Mouse (Mus musculus) B cell, adult 2 months (primary cell): ENCODE measurements around the gene Pkp1.

Experiments
- DNase-seq, 2 experiments: peaks; one replicate each; pipeline ENCODE4 v3.0.0; 2022

The Pkp1 gene

DNA sequence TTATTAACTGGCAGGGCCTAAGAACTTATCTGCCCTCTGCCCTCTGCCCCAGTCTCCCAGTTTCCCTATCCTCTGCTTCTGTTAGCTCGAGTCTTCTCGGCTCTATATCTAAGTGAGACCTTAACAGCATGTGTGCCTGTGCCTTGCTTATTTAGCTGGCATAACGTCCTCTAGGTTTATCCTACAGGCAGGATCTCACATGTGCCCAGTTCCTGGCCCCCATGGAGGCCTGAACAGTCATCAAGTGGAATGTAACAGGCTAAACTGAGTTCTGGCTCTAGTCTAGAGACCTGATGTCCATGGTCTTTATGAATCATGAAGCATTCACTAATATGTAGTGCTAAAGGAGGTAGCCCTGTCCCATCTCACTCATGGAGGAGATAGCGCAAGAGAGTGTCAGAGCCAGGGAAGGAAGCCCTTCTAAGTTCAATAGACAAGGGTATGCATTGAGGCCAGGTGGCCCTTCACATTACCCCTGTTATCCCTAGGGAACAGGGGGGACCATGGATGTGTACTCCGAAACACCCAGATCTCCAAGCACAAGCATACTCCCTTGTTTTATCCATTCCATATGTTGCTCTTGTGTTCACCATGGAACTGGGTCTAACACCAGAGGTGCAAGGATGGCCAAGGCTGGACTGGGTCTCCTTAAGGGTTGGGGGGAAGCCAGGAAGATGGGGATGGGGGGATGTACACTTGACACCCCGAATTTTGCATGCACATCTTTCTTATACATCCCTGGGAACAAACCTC lies 64.2 kb downstream of the Pkp1 start:
- no peak for DNase-seq

DNA sequence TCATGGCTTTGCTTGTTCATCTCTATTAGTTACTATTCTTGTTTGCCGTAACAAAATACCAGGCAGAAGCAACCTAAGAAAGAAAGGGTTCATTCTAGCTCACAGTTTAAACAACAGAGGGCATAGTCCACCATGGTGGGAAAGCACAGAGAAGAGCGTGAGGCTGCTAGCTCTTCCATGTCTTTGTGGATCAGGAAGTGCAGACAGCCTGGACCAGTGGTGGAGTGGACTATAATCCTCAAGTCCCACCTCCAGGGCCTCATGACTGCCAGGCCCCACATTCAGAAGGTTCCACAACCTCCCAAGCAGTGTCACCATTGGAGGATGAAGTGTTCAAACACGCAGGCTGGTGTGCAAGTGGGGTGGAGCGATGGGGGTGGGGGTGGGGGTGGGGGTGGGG lies 65.8 kb downstream of the Pkp1 start:
- DNase-seq: no peak

DNA sequence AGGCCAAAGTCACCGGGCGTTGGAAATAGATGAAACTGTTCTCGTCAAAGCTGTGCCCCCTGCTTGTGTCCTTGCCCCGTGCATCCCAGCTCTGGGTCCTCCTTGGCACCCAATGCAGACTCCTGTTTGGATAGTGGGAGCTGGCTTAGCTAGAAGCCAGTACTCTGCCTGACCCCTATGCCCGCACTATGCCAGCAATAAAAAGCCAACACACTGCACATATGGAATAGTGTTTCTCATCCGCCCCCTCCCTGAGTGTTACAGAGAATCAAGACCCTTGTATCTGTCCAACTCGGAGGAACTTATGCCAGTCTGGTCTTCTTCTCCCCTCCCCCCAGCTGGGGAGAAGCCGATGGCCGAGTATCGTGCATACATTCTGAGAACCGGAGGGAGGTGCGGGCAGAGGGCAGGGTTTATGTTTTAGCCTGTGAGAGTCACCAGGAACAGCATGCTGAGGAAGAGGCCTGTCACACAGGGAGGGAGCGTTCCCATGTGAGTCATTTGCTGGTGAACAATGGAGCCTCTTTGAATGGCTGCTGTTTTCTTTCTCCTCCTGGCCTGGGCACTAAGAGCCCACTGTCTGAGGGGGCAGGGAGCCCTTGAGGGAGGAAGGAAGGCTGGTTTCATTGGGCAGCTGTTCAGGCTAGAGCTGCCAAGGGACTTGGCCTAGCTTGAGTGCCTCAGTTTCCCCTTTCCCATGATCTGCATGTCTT lies 66.8 kb downstream of the Pkp1 start:
- DNase-seq: no peak

DNA sequence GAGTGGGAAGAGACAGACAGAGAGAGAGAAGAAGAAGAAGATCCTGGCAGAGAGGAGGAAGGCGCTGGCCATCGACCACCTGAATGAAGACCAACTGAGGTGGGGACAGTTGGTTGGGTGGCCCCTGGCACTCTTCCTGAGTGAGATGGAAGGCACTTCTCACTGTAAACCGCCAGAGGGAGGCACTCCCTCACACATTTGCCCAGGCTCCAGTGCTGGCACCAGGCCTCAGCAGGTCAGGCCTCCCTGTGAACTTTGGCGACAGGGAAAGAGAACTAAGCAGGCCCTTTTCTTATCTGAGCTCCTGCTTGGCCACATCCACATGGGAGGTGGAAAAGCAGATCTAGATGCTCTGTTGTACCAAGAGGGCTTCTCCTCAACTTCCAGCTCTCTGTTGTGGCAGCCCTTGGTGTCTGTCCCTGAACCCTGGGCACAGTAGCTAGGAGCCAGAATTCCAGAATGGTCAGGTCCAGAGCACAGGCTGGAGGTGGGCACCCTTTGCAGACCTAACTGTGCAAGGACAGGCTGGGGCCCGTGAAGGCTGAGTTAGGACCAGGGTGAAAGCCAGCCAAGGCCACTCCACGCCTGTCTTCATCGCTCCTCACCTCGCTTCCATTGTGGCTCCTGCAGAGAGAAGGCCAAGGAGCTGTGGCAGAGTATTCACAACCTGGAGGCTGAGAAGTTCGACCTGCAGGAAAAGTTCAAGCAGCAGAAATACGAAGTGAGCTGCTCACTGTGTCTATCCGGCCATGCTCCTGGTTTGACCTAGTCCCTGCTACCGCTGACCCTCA lies 68.1 kb downstream of the Pkp1 start:
- DNase-seq: no peak

DNA sequence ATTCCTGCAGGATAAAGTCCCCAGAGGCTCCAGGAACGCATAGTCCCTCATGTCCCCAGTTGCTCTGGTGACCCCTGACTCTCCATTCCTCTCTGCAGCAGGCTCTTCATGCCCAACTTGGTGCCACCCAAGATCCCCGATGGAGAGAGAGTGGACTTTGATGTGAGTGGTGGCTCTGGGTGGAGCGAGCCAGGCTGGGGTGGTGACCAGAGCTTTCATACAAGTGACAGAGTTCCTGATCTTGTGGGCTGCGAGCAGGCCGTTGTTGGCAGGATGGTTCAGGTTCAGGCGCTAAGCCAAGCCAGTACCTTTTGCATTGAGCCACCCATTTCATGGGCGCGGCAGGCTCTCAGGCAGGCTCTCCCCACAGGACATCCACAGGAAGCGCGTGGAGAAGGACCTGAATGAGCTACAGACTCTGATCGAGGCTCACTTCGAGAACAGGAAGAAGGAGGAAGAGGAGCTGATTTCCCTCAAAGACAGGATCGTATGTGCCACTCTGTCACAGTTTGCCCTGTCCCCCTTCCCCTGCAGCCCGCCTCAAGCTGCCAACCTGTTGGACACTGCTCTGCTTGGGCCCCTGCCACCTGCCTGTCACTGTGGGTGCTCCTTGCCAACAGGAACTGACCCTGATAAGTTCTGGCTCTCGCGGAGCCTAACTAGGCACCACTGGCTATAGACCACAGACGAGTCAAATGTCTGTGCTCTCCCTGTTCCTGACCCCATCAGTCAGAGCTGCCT lies 71.2 kb downstream of the Pkp1 start:
- no peak for DNase-seq

DNA sequence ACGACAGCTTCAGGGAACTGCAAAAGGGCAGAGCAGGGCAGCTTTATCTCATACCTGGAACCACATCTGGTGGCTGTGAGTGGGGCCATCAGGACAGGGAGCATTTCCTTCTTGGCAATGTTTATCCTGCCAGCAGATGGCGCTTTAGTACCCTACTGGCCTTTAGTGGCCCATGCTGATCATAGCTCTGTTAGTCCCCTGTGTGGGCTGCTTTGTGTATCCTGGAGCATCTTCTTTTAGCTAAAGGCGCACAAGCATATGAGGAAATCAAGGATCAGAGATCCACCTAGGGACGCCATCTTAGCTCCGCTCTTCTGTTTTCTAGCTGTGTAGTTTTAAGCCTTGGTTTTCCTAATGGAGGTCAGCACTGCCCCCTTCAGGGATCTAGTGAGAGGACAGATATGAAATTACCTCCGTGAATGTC lies 71.9 kb downstream of the Pkp1 start:
- peak; percentile 40 to 41 for DNase-seq

DNA sequence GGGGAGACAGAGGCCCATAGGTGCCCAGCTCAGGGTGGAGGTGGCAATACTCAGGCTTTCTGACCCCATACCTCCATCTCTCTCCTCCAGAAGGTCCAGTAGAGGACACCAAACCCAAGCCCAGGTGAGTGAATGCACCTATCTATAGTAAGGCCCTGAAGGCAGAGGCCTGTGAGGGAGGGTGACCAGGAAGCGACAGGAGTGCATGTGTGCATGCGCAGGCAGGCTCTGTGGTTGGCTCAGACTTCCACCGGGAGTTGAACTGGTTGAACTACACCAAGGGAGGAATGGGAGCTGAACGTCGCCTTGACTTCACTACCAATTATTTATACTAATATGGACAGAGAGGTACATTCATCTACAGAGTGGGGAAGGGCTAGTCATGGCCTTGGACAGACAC lies 72.4 kb downstream of the Pkp1 start:
- DNase-seq: no peak

DNA sequence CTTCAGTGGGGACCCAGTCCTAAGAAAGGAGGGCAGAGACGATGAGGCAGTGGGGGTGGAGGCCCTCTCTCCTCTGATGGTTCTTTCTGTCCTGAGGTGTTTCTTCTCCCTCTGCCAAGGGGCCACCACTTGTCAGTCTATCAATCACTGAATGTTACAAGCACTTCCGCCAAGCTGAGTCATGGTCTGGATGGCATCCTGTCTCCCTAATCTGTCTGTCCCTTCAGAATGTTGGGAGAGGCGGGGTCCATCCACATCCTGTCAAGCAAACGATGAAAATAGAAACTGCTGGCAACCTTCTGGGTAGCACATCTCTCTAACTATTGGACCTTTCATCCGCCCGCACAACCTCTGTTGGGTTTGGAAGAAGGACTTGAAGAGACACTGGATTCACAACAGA lies 74.5 kb downstream of the Pkp1 start:
- DNase-seq: no peak

DNA sequence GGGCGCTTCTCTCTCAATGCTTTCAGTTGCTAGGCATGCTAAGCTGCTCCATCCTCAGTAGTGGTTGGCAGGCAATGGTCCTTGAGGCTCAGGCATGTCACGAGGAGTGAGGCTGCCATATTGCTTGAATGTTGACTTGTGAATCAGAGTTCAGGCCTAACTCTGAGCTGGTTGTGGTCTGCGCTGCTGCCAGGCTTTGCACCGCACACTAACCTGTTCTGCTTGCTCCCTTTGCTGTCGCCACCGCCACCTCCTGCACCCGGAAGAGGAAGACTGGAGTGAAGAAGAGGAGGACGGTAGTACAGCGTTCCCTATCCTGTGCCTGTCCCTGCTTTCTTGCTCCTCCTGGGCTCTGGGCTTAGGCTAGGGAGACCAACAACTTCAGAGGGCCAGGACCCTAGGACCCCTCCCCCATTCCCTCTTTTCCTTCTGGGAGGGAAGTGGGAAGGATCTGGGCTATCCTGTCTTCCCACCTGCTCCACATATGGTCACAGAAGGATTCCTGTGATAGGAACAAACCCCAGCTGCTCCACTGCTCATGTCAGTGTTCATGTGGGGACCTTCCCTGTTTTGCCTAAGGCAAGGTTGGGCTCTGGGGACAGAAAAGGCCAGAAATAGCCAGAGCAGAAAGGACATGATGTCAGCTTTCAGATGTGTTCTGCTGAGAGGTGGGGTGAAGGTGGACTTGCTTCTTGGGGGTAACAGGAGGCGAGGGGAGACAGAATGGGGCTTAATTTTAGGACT lies 75.3 kb downstream of the Pkp1 start:
- no peak for DNase-seq

DNA sequence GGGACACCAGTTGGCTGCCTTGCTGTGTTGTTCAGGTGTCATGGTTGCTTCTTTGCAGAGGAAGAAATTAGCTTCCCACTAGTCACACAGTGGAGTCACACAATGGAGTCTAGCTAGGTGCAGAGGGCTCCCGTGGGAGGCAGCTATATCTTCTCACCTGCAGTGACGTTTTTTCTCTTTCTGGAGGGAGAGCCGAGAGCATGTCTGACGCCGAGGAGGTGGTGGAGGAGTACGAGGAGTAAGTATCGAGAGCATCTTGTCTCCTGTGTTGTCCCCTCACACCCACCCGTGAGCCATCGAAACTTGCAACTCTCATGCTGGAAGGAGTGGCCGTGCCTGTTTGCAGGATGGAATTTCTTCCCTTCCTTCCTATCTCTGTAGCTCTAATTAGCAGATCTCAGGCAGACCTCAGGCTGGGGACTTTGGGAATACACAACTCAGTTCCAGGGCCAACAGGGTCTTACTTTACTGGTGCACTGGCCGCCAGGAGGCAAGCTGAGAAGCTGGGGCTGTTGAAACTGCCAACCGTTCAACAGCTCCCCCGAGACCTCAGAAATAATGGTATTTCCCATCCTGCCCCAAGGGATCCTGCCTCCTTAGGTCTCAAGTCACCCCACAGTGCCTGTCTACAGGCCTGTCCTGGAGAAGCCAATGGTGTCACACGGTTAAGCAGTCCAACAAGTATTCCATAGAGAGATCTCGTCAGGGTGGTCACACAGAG lies 78.2 kb downstream of the Pkp1 start:
- no peak for DNase-seq

DNA sequence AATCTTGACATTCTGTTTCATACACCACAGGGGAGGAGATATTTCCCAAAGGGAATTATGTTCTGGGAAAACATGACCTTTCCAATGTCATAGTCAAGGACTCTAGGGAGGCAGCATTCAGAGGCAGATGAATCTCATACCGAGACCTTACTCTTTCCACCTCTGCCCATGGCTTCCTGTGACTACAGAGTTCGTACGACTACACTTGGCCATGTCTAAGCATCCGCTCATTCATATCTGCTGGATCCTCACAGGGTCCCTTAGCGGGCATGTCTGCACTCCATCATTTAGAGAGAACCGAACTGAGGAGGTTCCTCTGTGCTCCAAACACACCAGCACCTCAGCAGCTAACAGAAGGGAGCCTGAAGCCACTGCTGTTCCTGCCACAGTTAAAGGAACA lies 79.9 kb downstream of the Pkp1 start:
- no peak for DNase-seq

DNA sequence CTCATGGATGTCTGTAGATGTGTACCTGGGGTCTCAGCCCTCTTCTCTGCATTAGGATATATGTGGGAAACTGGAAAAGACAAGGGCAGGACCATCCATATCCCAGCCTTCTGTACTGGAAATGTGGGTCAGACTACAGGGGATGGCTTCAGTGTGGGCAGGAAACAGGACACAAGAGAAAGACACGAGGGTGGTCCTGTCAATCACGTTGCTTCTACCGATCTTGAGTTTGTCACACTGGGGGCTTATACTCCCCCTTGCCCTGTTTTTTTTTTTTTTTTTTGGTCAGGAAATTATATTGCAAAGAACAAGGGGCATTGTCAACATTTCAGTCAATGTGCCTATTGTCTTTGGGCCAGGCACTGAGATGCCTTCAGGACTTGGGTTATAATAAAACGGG lies 80.4 kb downstream of the Pkp1 start:
- DNase-seq: no peak

DNA sequence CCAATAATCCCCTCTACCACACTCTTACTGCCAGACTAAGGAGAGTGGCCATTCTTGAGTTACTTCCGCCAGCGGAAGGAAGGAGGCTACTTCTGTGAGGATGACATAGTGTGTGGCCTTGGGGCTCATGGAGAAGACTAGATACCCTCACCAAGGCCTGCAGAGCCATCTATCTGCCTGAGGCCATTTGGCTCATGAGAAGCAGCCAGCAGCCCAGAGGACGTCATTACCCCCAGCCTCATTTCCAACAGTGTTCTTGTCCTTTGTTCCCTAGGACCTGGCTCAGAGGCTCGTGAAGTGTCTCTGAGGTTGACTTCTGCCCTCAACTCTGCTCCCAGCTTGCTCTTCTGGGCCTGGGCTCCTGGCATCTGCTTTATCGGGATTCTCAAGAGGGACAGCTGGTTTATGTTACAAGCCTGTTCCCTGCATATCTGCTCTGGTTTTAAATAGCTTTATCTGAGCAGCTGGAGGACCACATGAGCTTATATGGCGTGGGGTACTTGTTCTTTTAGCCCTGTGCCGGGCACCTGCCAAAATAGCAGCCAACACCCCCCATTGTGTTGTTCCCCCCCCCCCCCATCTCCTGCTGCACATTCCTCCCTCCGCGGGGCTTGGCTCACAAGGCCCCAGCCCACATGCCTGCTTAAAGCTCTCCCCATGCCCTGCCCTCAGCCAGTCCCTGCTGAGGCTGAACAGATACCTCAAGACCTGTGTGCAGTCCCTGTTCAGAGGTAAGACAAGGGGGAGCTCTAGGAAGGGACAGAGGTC lies 83.1 kb downstream of the Pkp1 start, which contains the start of gene Tnnt2:
Gene Tnnt2, plus strand, starts transcription at position 639 of the 768 bp plus-strand sequence.
- DNase-seq: no peak

DNA sequence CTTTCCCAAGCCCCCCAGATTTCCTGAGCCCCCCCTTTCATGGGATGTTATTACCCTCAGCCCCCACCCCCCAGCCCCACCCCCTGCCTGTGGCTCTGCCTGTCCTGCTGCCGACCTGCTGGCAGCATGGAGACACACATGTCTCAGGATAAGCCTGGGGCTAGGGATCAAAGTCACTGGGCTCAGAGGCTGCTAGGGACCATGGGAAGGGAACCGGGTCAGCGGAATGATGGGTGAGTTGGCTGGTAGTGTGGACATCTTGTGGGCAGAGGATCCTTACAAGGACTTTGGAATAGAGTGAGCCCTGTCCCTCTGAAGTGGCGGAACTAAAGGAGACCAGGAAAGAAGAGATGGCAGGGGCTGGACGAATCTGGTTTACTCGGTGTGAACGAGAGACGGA lies 84.0 kb downstream of the Pkp1 start:
- DNase-seq: no peak

DNA sequence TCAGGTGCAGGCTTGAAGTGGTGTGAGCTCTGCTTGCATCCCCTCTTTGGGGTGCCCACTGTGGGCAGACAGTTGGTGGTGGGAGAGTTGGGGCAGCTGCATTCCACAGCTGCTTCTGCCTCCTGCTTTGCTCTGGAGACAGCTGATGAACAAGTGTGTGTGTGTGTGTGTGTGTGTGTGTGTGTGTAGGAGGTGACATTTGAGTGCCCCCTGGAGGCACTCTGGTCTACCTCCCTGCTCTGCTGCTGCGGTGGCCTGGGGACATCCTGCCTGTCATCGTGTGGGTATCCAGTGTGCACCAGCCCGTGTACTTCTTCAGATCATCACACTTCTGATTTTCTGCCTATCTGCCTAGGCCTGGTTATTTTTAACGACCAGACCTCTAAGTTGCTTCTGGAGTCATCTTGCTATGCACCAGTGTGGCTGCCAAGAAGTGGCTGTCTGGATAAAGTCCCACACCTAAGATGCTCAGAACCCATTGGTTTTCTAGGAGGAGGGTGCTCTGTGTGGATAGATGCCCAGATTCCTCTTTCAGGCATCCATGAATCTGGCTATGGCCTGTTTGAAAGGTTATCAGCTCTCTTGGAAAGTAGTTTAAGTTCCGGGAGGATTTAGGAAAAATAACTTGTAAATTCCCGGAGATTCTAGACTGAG lies 84.7 kb downstream of the Pkp1 start:
- no peak for DNase-seq

DNA sequence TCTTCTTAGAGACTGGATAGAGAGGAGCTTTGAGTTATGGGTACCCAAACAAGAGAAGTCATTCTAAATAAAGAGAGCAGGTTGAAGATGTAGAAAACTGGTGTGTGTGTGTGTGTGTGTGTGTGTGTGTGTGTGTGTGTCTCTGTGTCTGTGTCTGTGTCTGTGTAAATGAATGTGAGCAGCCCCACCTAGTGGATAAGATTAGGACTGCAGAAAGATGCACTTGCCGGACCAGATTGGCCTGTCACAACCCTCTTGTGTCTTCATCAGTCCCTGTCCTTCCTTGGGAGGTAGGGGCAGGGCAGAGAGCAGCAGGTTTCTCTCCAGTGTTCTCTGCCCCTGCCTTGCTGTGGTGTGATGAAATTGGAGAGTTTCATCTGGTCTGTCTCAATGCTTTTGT lies 90.1 kb downstream of the Pkp1 start:
- DNase-seq: peak; percentile 35 to 42

DNA sequence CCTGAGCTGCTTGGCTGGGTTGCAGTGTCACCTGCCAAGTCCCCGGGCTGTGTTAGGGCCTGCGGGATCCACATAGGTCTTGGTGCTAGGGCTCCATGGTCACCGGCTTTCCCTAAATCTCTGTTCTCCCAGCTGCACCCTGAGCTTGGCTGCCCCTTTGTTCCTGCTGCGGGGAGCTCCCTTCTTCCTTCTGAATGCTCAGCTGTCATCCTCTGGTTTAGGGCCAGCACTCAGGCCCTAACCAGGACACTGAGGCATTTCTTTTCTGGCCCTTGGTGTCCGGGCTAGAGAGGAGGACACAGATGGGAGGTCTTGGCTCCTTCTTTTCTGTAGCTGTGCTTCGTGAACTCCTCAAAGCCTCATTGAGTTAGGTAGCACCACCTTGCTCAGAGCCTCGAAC lies 97.2 kb downstream of the Pkp1 start:
- DNase-seq: no peak
